Mouse (Mus musculus): ENCODE measurements around the gene Olfr600. TPM values are rescaled to one million over a fixed set of nuclear protein-coding genes. Genes with fewer than 3 reads are reported as not detected.

Olfr600 gene
- not detected in 2 replicates for polyA plus RNA-seq (2012)

GRCm38 (mm10) chr7:103349569-103349968, at the start of gene Olfr600:
TSS of gene Olfr600 (minus strand) at chr7:103349669.

GRCm38 (mm10) chr7:103386077-103386476, 36.6 kb upstream of the Olfr600 start, which contains the start of gene Olfr603:
TSS of gene Olfr603 (minus strand) at chr7:103386177.

GRCm38 (mm10) chr7:103362555-103362954, 13.1 kb upstream of the Olfr600 start, which contains the start of gene Olfr601:
TSS of gene Olfr601 (minus strand) at chr7:103362655.

GRCm38 (mm10) chr7:103335617-103336016, 13.9 kb downstream of the Olfr600 start, which contains the start of gene Olfr599:
TSS of gene Olfr599 (plus strand) at chr7:103335917.

GRCm38 (mm10) chr7:103323268-103323667, 26.2 kb downstream of the Olfr600 start, which contains the start of gene Olfr598:
TSS of gene Olfr598 (plus strand) at chr7:103323568.

DNA sequence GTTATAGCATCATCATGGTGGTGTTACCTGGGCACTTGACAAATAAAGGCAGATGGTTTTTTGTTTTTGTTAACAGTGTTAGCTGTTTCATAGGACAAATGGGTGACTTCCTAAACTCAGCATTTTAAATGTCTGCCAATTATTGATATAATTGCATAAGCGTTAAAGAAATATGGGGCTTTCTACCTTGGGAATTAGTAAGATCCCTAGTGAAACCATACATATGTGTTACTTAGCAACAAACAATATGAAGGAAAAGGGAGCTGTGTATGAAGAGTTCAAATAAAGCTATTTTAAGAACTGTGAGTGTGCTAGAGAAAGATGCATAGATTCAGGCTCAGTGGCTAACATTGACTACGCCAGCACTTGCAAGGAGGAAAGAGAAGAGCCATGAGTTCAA, 33.5 kb downstream of the Olfr600 start, which contains the start of gene Olfr597:
Gene Olfr597, plus strand, starts transcription at position 301 of the 400 bp plus-strand sequence.

GRCm38 (mm10) chr7:103305348-103305747, 44.1 kb downstream of the Olfr600 start, which contains the start of gene Olfr596:
TSS of gene Olfr596 (plus strand) at chr7:103305648.

Other genes with a start within 250 kb of the Olfr600 start
- not detected in 2 replicates for gene Olfr586, start 224.0 kb downstream of the Olfr600 start, polyA plus RNA-seq (2012)
- not detected in 2 replicates for gene Olfr588-ps1, start 208.8 kb downstream of the Olfr600 start, polyA plus RNA-seq (2012)
- not detected in 2 replicates for gene Olfr589, start 193.3 kb downstream of the Olfr600 start, polyA plus RNA-seq (2012)
- gene Olfr591, start 171.3 kb downstream of the Olfr600 start, polyA plus RNA-seq (2012) = not detected in 2 replicates
- not detected in 2 replicates for gene Olfr592, start 164.9 kb downstream of the Olfr600 start, polyA plus RNA-seq (2012)
- gene Olfr593, start 137.8 kb downstream of the Olfr600 start, polyA plus RNA-seq (2012) = not detected in 2 replicates
- not detected in 2 replicates for gene Olfr594, start 132.7 kb downstream of the Olfr600 start, polyA plus RNA-seq (2012)
- gene Usp17ld, start 97.2 kb downstream of the Olfr600 start, polyA plus RNA-seq (2012) = not detected in 2 replicates
- not detected in 2 replicates for gene Olfr596, start 44.0 kb downstream of the Olfr600 start, polyA plus RNA-seq (2012)
- gene Olfr597, start 33.4 kb downstream of the Olfr600 start, polyA plus RNA-seq (2012) = not detected in 2 replicates
- not detected in 2 replicates for gene Olfr598, start 26.1 kb downstream of the Olfr600 start, polyA plus RNA-seq (2012)
- not detected in 2 replicates for gene Olfr599, start 13.8 kb downstream of the Olfr600 start, polyA plus RNA-seq (2012)
- gene Olfr601, start 13.0 kb upstream of the Olfr600 start, polyA plus RNA-seq (2012) = not detected in 2 replicates
- not detected in 2 replicates for gene Olfr603, start 36.5 kb upstream of the Olfr600 start, polyA plus RNA-seq (2012)
- gene Usp17lc, start 65.4 kb upstream of the Olfr600 start, polyA plus RNA-seq (2012) = not detected in 2 replicates
- not detected in 2 replicates for gene Olfr605, start 95.8 kb upstream of the Olfr600 start, polyA plus RNA-seq (2012)
- gene Olfr606, start 99.4 kb upstream of the Olfr600 start, polyA plus RNA-seq (2012) = not detected in 2 replicates
- gene Olfr607, start 114.5 kb upstream of the Olfr600 start, polyA plus RNA-seq (2012) = not detected in 2 replicates
- gene Olfr608, start 120.2 kb upstream of the Olfr600 start, polyA plus RNA-seq (2012) = not detected in 2 replicates
- not detected in 2 replicates for gene Olfr609, start 148.4 kb upstream of the Olfr600 start, polyA plus RNA-seq (2012)
- gene Olfr610, start 162.5 kb upstream of the Olfr600 start, polyA plus RNA-seq (2012) = not detected in 2 replicates
- gene Olfr611, start 171.2 kb upstream of the Olfr600 start, polyA plus RNA-seq (2012) = not detected in 2 replicates
- gene Olfr612, start 193.0 kb upstream of the Olfr600 start, polyA plus RNA-seq (2012) = not detected in 2 replicates
- gene Olfr613, start 198.4 kb upstream of the Olfr600 start, polyA plus RNA-seq (2012) = not detected in 2 replicates
- gene Olfr615, start 206.4 kb upstream of the Olfr600 start, polyA plus RNA-seq (2012) = not detected in 2 replicates
- gene Olfr616, start 219.5 kb upstream of the Olfr600 start, polyA plus RNA-seq (2012) = not detected in 2 replicates
- not detected in 2 replicates for gene Olfr617, start 223.4 kb upstream of the Olfr600 start, polyA plus RNA-seq (2012)
- not detected in 2 replicates for gene Olfr618, start 240.4 kb upstream of the Olfr600 start, polyA plus RNA-seq (2012)

All from megakaryocyte-erythroid progenitor cell, adult 5 weeks (primary cell).